Mouse (Mus musculus) heart, adult 11 months (tissue): ENCODE data around the gene Trp53.

Experiments
- DNase-seq: peaks from one replicate; pipeline ENCODE4 v3.0.0; 2022

Gene Trp53

DNA sequence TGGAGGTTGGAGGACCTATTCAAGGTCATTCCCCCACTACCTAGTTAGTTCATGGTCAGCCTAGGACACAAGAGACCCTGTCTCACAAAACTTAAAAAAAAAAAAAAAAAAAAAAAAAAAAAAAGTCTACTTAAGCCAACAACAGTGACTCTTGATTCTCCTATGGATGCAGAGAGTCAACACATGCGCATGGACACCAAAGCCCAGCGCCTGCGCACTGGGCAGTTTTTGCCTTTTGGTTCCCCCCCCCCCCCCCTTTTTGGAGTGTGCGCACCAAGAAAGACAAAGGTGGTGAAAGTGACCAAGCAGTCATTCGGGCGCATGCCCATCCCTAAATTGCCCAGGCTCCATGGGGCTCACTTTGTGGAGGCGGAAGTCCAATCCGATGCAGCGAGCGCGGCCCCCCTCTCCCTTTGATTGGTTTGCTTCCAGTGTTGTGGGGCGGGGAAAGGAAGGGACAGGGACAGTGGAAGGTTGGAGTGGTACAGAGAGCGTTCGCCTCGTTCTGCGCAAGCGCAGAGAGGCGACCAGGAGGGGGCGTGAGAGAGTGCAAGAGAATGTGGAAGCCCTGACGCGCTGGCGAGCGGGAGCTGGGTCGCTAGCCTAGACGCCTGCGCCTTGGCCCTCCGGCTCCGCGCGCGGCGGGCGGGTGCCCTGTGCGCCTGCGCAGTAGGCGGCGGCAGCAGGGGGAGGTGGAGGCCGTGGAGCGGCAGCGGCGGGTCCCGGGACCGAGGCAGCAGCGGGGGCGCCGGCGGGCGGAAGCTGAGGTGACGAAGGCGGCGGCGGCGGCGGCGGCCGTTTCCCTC lies 52.3 kb downstream of the Trp53 start, which contains the start of gene Fxr2:
TSS of gene Fxr2 (plus strand) at position 707 of the 806 bp plus-strand sequence.
- peak; percentile 100 for DNase-seq

DNA sequence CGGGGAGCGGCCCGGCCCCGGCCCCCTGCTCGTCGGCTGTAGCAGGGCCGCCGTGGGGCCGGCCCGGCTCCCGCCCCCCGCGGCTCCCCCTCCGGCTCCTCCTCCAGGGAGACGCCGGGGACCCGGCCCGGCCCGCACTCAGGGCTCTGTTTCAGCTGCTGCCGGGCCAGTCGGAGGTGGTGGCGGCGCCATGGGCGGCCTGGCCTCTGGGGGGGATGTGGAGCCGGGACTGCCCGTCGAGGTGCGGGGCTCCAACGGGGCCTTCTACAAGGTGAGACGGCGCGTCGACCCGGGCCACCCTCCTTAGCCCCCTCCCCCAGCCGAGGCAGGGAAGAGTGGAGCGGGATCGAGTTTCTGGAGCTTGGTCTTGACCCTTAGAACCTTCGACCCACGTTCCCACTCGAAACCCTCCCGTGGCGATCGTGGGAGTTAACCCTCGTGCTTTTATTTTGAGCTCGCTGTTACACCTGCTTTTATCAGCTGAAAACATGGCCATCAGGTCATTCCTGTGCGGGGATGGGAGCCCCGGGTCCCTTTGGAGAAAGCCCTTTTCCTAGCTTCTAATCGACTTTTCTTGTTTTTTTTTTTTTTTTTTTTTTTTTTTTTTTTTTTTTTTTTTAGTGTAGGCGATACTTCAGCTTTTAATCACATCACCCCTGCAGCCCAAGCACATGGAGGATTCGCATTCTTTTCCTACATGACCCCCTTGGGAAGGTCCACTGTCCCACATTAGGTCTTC lies 53.1 kb downstream of the Trp53 start:
- peak; percentile 98 for DNase-seq

DNA sequence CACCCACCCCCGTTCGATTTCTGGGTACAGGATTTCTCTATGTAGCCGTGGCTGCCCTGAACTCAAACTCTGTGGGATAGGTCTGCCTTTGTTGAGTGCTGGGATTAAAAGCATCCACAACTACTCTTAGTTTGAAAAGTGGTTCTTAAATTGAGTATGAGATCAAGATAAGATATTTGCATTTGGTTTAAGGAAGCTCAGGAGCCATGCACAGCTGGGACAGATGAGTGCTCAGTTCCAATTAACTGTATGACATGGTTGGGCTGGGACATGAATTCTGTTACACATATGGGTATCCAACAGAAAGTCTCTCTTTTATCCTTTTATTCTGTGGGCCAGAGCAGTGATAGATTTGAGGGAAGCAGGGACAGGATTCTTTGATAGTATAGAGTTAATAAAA lies 55.3 kb downstream of the Trp53 start:
- no peak for DNase-seq
